In the genomic region with DNA sequence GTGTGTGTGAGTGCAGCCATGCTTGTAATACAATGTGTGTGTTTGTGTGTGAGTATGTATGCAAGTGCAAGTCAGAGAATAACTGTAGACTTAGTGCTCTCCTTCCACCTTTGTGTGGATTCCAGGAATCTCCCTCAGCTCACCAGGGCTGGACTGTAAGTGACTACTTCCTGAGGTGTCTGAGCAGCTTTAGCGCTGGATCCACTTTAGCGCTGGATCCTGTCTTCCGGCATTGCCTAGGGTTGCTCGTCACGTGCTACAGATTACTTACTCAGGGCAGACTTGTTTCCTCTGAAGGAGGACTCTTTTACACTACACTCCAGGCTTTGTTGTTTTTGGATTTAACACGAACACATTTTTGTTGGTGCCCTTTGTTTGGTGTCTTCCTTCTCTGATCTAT, we compare ENCODE assay signal across 22 mouse cellular contexts. TPM values are rescaled to one million over a fixed set of nuclear protein-coding genes. Genes with fewer than 3 reads are reported as not detected.
DNase-seq lines count a peak whose midpoint lies in the region; ATAC-seq and TF ChIP-seq lines count a peak whose summit lies in the region.
"Had no signal": no experiment of that assay in that cellular context is flagged by ENCODE, and none has a peak within 500 bp of the region (broad histone marks: within the 10 kb centered on the region; RNA-seq: fewer than 3 reads in every experiment).

No protein-coding gene starts in this region.

- no peaks in the 10 kb centered on the region for H3K4me1 ChIP-seq in cerebellum, adult 2 months (ENCODE audit: control insufficient read depth, insufficient read depth, low read length)
- H3K4me1 ChIP-seq in heart, embryonic 11.5 days (ENCODE audit: control insufficient read depth, insufficient read depth, low read length), result peaks cover 10% of the 10 kb centered on the region
- H3K4me1 ChIP-seq in lung, postnatal 0 days (ENCODE audit: insufficient read depth, low read depth, low read length), result no peaks in the 10 kb centered on the region
- H3K4me1 ChIP-seq in heart, embryonic 16.5 days (ENCODE audit: control insufficient read depth, insufficient read depth, low read length), result peaks cover 15% of the 10 kb centered on the region
- H3K4me1 ChIP-seq: intestine, embryonic 15.5 days; liver, embryonic 12.5 days had no signal

- no peak for ATAC-seq in heart, embryonic 11.5 days (replicated peaks; ENCODE audit: insufficient number of reproducible peaks, low FRiP score, low TSS enrichment)
- peak; percentile 53; the same call in 1 of the 2 replicates for ATAC-seq in lung, postnatal 0 days
- ATAC-seq in heart, embryonic 16.5 days (replicated peaks; ENCODE audit: extremely low read depth, insufficient read depth, low FRiP score), result no peak
- ATAC-seq: forebrain, embryonic 13.5 days; hindbrain, embryonic 16.5 days; intestine, embryonic 15.5 days; liver, embryonic 12.5 days had no signal

- H3K4me2 ChIP-seq in heart, embryonic 11.5 days, result no peak overlapping the region
- no peak overlapping the region for H3K4me2 ChIP-seq in lung, postnatal 0 days (replicated peaks; ENCODE audit: low read depth, low read length)
- no peak overlapping the region for H3K4me2 ChIP-seq in heart, embryonic 16.5 days (ENCODE audit: low read depth, low read length)
- H3K4me2 ChIP-seq: embryonic facial prominence, embryonic 13.5 days; forebrain, embryonic 13.5 days; intestine, embryonic 15.5 days; limb, embryonic 13.5 days; liver, embryonic 12.5 days had no signal

- WGBS in cerebellum, adult 2 months, result 75% methylated on average over 6 of the region's 6 CpGs
- 42% methylated on average over 6 of the region's 6 CpGs for WGBS in heart, embryonic 11.5 days (ENCODE audit: insufficient replicate concordance)
- WGBS in lung, postnatal 0 days, result 53% methylated on average over 6 of the region's 6 CpGs
- 25% methylated on average over 6 of the region's 6 CpGs for WGBS in heart, embryonic 16.5 days

- H3K36me3 ChIP-seq in heart, embryonic 11.5 days (ENCODE audit: control insufficient read depth, insufficient read depth, low read length), result no peaks in the 10 kb centered on the region
- no peaks in the 10 kb centered on the region for H3K36me3 ChIP-seq in lung, postnatal 0 days (ENCODE audit: insufficient read depth, low read length)
- H3K36me3 ChIP-seq in heart, embryonic 16.5 days (ENCODE audit: control insufficient read depth, insufficient read depth), result no peaks in the 10 kb centered on the region
- H3K36me3 ChIP-seq: embryonic facial prominence, embryonic 13.5 days; hindbrain, embryonic 10.5 days; intestine, embryonic 15.5 days; liver, embryonic 12.5 days; midbrain, embryonic 10.5 days had no signal

- DNase-seq in cerebellum, adult 2 months, result no peak
- no peak for DNase-seq in cerebellum, adult 11 months
- no peak for DNase-seq in heart, adult 8-10 months (ENCODE audit: low spot score)
- no peak for DNase-seq in lung, postnatal 0 days (ENCODE audit: low spot score)
- no peak for DNase-seq in lung, postnatal 36 days
- DNase-seq in MN1 (ENCODE audit: low spot score), result no peak
- DNase-seq: cerebellum, adult 11-12 months; cerebellum, postnatal 14 days; kidney, postnatal 4 days; lung, adult 18-20 months; lung, postnatal 4 days; spleen, adult 18-20 months had no signal

- H3K9me3 ChIP-seq in heart, embryonic 11.5 days (replicated peaks; ENCODE audit: control insufficient read depth, low read length), result peaks cover 3% of the 10 kb centered on the region; the same call in 1 of the 2 replicates
- H3K9me3 ChIP-seq in lung, postnatal 0 days (ENCODE audit: low read length), result no peaks in the 10 kb centered on the region; the same call in 1 of the 2 replicates
- H3K9me3 ChIP-seq in heart, embryonic 16.5 days (replicated peaks; ENCODE audit: control insufficient read depth, low read length), result peaks cover 4% of the 10 kb centered on the region
- H3K9me3 ChIP-seq: forebrain, embryonic 13.5 days; hindbrain, embryonic 10.5 days; intestine, embryonic 15.5 days; limb, embryonic 13.5 days; liver, embryonic 12.5 days; midbrain, embryonic 10.5 days had no signal

- H3K27me3 ChIP-seq in cerebellum, adult 2 months (ENCODE audit: control insufficient read depth, insufficient read depth, low read length), result no peaks in the 10 kb centered on the region
- H3K27me3 ChIP-seq in heart, embryonic 11.5 days (ENCODE audit: control insufficient read depth, insufficient read depth, low read length), result no peaks in the 10 kb centered on the region
- H3K27me3 ChIP-seq in lung, postnatal 0 days (replicated peaks; ENCODE audit: insufficient read depth, low read length), result no peaks in the 10 kb centered on the region
- no peaks in the 10 kb centered on the region for H3K27me3 ChIP-seq in heart, embryonic 16.5 days (ENCODE audit: control insufficient read depth, insufficient read depth, low read length)
- H3K27me3 ChIP-seq: embryonic facial prominence, embryonic 13.5 days; forebrain, embryonic 13.5 days; intestine, embryonic 15.5 days; limb, embryonic 13.5 days; liver, embryonic 12.5 days had no signal

- H3K4me3 ChIP-seq in cerebellum, adult 2 months (replicated peaks; ENCODE audit: insufficient read depth, low read depth, low read length), result no peak overlapping the region
- no peak overlapping the region for H3K4me3 ChIP-seq in heart, embryonic 11.5 days (ENCODE audit: low read depth, low read length)
- H3K4me3 ChIP-seq in lung, postnatal 0 days (ENCODE audit: low read depth, low read length), result no peak overlapping the region
- no peak overlapping the region for H3K4me3 ChIP-seq in heart, embryonic 16.5 days (ENCODE audit: low read length)
- H3K4me3 ChIP-seq: embryonic facial prominence, embryonic 13.5 days; forebrain, embryonic 13.5 days; hindbrain, embryonic 10.5 days; intestine, embryonic 15.5 days; limb, embryonic 13.5 days; liver, embryonic 12.5 days; midbrain, embryonic 10.5 days had no signal

- no peak for TF ChIP-seq EP300 in lung, postnatal 0 days (IDR thresholded peaks at IDR 0.05)

- no peak for TF ChIP-seq POLR2A in cerebellum, adult 2 months (IDR thresholded peaks at IDR 0.05; ENCODE audit: borderline replicate concordance, insufficient read depth, low read length)

- TF ChIP-seq CTCF in cerebellum, adult 2 months (IDR thresholded peaks at IDR 0.05; ENCODE audit: borderline replicate concordance, insufficient read depth, low read depth, low read length), result no peak
- TF ChIP-seq CTCF in lung, postnatal 0 days (IDR thresholded peaks at IDR 0.05), result no peak

- no peak overlapping the region for H3K9ac ChIP-seq in heart, embryonic 11.5 days (ENCODE audit: low read depth, low read length)
- H3K9ac ChIP-seq in lung, postnatal 0 days (replicated peaks; ENCODE audit: low read depth), result no peak overlapping the region
- no peak overlapping the region for H3K9ac ChIP-seq in heart, embryonic 16.5 days (ENCODE audit: low read length)
- H3K9ac ChIP-seq: embryonic facial prominence, embryonic 13.5 days; forebrain, embryonic 13.5 days; intestine, embryonic 15.5 days; limb, embryonic 13.5 days; liver, embryonic 12.5 days had no signal

- H3K27ac ChIP-seq in cerebellum, adult 2 months (ENCODE audit: insufficient read depth, low read length), result peak overlapping the region; percentile 47; the same call in 1 of the 2 replicates
- H3K27ac ChIP-seq in heart, embryonic 11.5 days (ENCODE audit: low read depth, low read length), result 0 out of 2 replicates have a peak overlapping the region, but pooled peaks have one; percentile 46
- no peak overlapping the region for H3K27ac ChIP-seq in lung, postnatal 0 days (ENCODE audit: low read length)
- H3K27ac ChIP-seq in heart, embryonic 16.5 days (ENCODE audit: low read length), result peak overlapping the region; percentile 39
- H3K27ac ChIP-seq: embryonic facial prominence, embryonic 13.5 days; forebrain, embryonic 13.5 days; hindbrain, embryonic 10.5 days; intestine, embryonic 15.5 days; limb, embryonic 13.5 days; liver, embryonic 12.5 days; midbrain, embryonic 10.5 days had no signal

RNA-seq across cellular contexts. Expression of gene Phlpp1, which starts 48.9 kb away (rescaled TPM):
- polyA plus RNA-seq in cerebellum, adult 2 months (2012; rRNA removed), result 56.1 and 59.2 TPM in 2 replicates
- polyA plus RNA-seq in heart, embryonic 11.5 days (2014; fragmentation: Nextera tagmentation; extraction: Ambion mirVana), result 4.0 and 4.5 TPM in 2 replicates
- 10 to 100 TPM; 15.4 to 17.3 (median 16.4) TPM for total RNA-seq in heart, adult 8-10 months (2022)
- polyA plus RNA-seq in lung, postnatal 0 days (2015; fragmentation: Nextera tagmentation; extraction: Ambion mirVana), result 4.3 and 5.0 TPM in 2 replicates
- polyA plus RNA-seq in heart, embryonic 16.5 days (2015; fragmentation: Nextera tagmentation; extraction: Ambion mirVana), result 4.4 and 4.7 TPM in 2 replicates
